Mouse (Mus musculus) adipocyte (in vitro differentiated cells): ENCODE measurements around the gene Mical1.

Experiments
- DNase-seq: peaks from one replicate; pipeline ENCODE4 v3.0.0-alpha.2; 2016; ENCODE audit warnings: low spot score

Gene Mical1

GRCm38 (mm10) chr10:41476171-41477017 lies at the start of gene Mical1:
Mical1 (plus strand) TSS chr10:41476314.
- peak; percentile 26 for DNase-seq

GRCm38 (mm10) chr10:41426368-41426767 lies 49.7 kb upstream of the Mical1 start:
- DNase-seq, result no peak

GRCm38 (mm10) chr10:41434624-41435023 lies 41.5 kb upstream of the Mical1 start:
- peak; percentile 56 for DNase-seq

GRCm38 (mm10) chr10:41435141-41435540 lies 41.0 kb upstream of the Mical1 start:
- DNase-seq, result no peak

- no peak for DNase-seq
Measured at GRCm38 (mm10) chr10:41448216-41448615, 27.9 kb upstream of the Mical1 start.

- DNase-seq, result no peak
Measured at GRCm38 (mm10) chr10:41449684-41450083, 26.4 kb upstream of the Mical1 start.

GRCm38 (mm10) chr10:41450137-41450670 lies 25.9 kb upstream of the Mical1 start, which contains the start of gene Zbtb24:
Zbtb24 (plus strand) TSS chr10:41450383.
- DNase-seq, result peak; percentile 94

GRCm38 (mm10) chr10:41450780-41451522 lies 25.2 kb upstream of the Mical1 start:
- peak; percentile 17 for DNase-seq

- no peak for DNase-seq
Measured at GRCm38 (mm10) chr10:41451656-41452055, 24.5 kb upstream of the Mical1 start.

- no peak for DNase-seq
Measured at GRCm38 (mm10) chr10:41452791-41453190, 23.3 kb upstream of the Mical1 start.

- DNase-seq, result no peak
Measured at GRCm38 (mm10) chr10:41459990-41460389, 16.1 kb upstream of the Mical1 start.

- DNase-seq, result no peak
Measured at GRCm38 (mm10) chr10:41460501-41460900, 15.6 kb upstream of the Mical1 start.

- peak; percentile 23 for DNase-seq
Measured at GRCm38 (mm10) chr10:41461057-41461722, 14.9 kb upstream of the Mical1 start.

- DNase-seq, result no peak
Measured at GRCm38 (mm10) chr10:41464401-41464955, 11.6 kb upstream of the Mical1 start.

- DNase-seq, result no peak
Measured at GRCm38 (mm10) chr10:41467325-41467724, 8.8 kb upstream of the Mical1 start.

GRCm38 (mm10) chr10:41470693-41471092 lies 5.4 kb upstream of the Mical1 start:
- DNase-seq, result no peak

GRCm38 (mm10) chr10:41472534-41472933 lies 3.6 kb upstream of the Mical1 start:
- DNase-seq, result no peak

- DNase-seq, result no peak
Measured at GRCm38 (mm10) chr10:41472962-41473481, 3.1 kb upstream of the Mical1 start.

- DNase-seq, result peak; percentile 39
Measured at GRCm38 (mm10) chr10:41473782-41474468, 2.2 kb upstream of the Mical1 start.

- peak; percentile 36 for DNase-seq
Measured at GRCm38 (mm10) chr10:41474981-41475391, 1.1 kb upstream of the Mical1 start.

GRCm38 (mm10) chr10:41477018-41477277 lies 834 bp downstream of the Mical1 start:
- DNase-seq, result peak; percentile 14
